Mouse (Mus musculus): ENCODE measurements around the gene Ap5s1. TPM values are rescaled to one million over a fixed set of nuclear protein-coding genes. Genes with fewer than 3 reads are reported as not detected.

The Ap5s1 gene
- total and polyA plus RNA-seq, 3 experiments: 33.1 to 71.4 (median 41.7) TPM

DNA sequence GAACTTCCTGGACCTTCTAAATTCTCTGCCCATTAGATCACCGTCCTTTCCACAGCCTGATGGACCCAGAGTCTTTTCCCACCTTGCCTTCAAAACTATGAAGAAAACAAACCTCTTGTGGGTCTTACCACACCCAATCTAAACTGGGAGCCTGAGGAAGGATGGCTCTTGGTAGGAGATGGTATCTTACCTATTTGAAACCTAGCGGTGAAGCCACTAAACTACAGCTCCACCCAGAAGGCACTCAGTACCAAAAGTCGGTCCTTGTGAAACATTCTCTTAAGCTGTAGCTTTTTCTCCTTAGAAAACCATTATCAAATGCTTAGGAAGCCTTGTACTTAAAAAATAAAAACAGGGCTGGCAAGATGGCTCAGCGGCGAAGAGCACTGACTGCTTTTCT is 18.6 kb upstream of the Ap5s1 start:
- no peak overlapping the region for H3K4me3 ChIP-seq
- no peak overlapping the region for H3K27ac ChIP-seq
- H3K9ac ChIP-seq (ENCODE audit: low read depth, low read length): no peak overlapping the region
- 93% methylated on average over 5 of the region's 5 CpGs for WGBS
- no peaks in the 10 kb centered on the region for H3K79me2 ChIP-seq (replicated peaks; ENCODE audit: control insufficient read depth, insufficient read depth, low read length)
- intact Hi-C loops (cut with DNase I): loop anchor here (10.0 kb wide), 1 partner anchor 166 kb away; the partner anchor contains the start of gene Rnf24
- no peaks in the 10 kb centered on the region for H3K36me3 ChIP-seq (ENCODE audit: control insufficient read depth, insufficient read depth, low read length)
- H3K27me3 ChIP-seq (ENCODE audit: control insufficient read depth, insufficient read depth, low read length): no peaks in the 10 kb centered on the region
- no peak for TF ChIP-seq CTCF (IDR thresholded peaks at IDR 0.05)
- no peak for TF ChIP-seq POLR2A (IDR thresholded peaks at IDR 0.05; ENCODE audit: insufficient read depth, low read depth, low read length)
- TF ChIP-seq EP300 (IDR thresholded peaks at IDR 0.05; ENCODE audit: insufficient read depth, low read depth, low read length): no peak
- no peak for DNase-seq
- H3K4me1 ChIP-seq (ENCODE audit: control insufficient read depth, insufficient read depth, low read length): peaks cover 5% of the 10 kb centered on the region

DNA sequence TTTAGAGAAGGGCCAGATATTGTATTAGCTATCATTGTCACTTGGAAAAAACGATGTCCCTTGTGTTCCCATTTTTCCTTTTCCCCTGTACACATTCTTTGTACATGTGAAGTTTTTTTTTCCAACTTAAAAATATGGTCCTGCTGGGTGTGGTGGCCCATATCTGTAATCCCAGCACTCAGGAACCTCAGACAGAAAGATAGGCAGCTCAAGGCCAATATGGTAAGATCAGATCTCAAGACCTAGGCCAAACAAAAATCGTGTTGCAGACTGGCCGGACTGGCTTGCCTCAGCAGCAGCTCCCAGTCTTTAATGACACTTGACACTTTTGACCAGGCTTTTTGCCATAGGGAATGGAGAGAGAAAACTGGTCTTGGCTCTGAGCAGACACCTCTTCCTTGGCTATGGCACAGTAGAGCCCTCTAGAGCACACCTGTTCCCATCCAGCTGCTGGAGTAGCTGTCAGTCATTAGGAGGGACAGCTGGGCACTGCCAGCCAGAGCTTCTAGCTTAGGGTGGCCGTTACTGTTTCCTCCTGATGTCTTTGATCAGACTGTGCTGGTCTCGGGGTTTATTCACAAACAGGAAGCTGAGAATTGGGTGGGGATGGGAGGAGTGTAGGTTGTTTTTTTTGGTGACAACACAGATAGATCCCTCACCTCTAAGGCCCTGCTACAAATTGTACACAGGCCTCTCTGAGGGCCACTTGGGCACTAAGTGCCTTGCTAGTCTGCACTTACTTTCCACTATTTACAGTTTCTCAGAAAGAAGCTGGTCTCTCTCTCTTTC is 17.2 kb upstream of the Ap5s1 start:
- Histone ChIP-seq H3K4me3 (no peak overlapping the region), H3K4me1 (ENCODE audit: control insufficient read depth, insufficient read depth, low read length) (peaks cover 5% of the 10 kb centered on the region), H3K27ac (no peak overlapping the region), H3K27me3 (ENCODE audit: control insufficient read depth, insufficient read depth, low read length) (no peaks in the 10 kb centered on the region), H3K36me3 (ENCODE audit: control insufficient read depth, insufficient read depth, low read length) (no peaks in the 10 kb centered on the region), H3K79me2 (replicated peaks; ENCODE audit: control insufficient read depth, insufficient read depth, low read length) (no peaks in the 10 kb centered on the region), H3K9ac (ENCODE audit: low read depth, low read length) (no peak overlapping the region)
- intact Hi-C loops (cut with DNase I): loop anchor here (10.0 kb wide), 1 partner anchor 165 kb away; the partner anchor contains the start of gene Rnf24
- TF ChIP-seq POLR2A (IDR thresholded peaks at IDR 0.05; ENCODE audit: insufficient read depth, low read depth, low read length) (no peak), CTCF (IDR thresholded peaks at IDR 0.05) (no peak), EP300 (IDR thresholded peaks at IDR 0.05; ENCODE audit: insufficient read depth, low read depth, low read length) (no peak)
- DNase-seq: no peak
- 50% methylated on average over 5 of the region's 5 CpGs for WGBS

DNA sequence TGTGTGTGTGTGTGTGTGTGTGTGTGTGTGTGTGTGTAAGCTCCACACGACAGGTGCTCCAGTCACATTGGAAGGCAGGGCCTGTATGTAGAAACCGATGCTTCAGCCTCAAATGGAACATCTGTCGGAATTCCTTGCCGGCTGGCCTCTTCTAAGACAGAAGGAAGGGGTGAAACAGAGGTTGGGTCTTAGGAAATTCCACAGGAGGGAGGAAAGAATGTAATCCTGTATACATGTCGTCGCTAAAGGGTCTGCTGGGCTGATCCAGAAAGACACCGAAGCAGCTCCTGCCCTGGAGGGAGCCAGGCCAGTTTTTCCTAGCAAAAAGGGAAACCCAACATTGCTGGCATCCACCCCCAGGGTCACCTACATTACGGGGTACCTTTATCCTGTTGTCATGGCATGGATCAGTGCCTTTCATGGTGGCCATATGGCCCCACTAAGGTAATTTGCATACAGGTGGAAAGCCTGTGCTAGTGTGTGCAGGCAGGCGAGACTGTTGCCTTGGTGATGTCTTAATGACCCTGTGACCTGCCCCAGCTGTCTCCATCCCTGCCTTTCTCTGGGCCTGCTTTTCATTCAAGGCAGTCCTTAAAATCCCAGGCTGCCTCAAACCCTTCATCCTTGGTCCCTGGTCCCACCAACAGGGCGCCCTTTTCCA is 16.4 kb upstream of the Ap5s1 start:
- intact Hi-C loops (cut with DNase I): no loop called here
- Histone ChIP-seq H3K4me3 (no peak overlapping the region), H3K27me3 (ENCODE audit: control insufficient read depth, insufficient read depth, low read length) (no peaks in the 10 kb centered on the region), H3K36me3 (ENCODE audit: control insufficient read depth, insufficient read depth, low read length) (no peaks in the 10 kb centered on the region), H3K27ac (no peak overlapping the region), H3K79me2 (replicated peaks; ENCODE audit: control insufficient read depth, insufficient read depth, low read length) (no peaks in the 10 kb centered on the region), H3K9ac (ENCODE audit: low read depth, low read length) (no peak overlapping the region), H3K4me1 (ENCODE audit: control insufficient read depth, insufficient read depth, low read length) (peaks cover 5% of the 10 kb centered on the region)
- TF ChIP-seq CTCF (IDR thresholded peaks at IDR 0.05) (no peak), POLR2A (IDR thresholded peaks at IDR 0.05; ENCODE audit: insufficient read depth, low read depth, low read length) (no peak), EP300 (IDR thresholded peaks at IDR 0.05; ENCODE audit: insufficient read depth, low read depth, low read length) (no peak)
- 80% methylated on average over 10 of the region's 10 CpGs for WGBS
- DNase-seq: peak in 1 of 2 experiments; percentile 36

DNA sequence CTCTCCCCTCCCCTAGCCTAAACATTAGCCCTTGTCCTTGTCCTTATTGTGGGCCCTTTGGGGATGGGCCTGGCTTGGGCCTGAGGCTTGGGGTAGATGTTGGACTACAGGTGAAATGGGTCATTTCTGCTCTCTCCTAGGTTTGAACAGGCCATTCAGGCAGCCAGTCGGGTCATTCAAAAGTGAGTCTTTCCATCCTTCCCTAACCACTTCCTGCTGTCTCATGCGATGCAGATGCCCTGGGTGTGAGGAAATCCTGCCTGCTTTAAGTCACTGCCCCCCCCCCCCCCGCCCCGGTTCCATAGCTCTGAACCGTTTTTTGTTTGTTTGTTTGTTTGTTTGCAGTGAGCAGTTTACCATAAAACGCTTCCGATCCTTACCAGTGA is 15.9 kb upstream of the Ap5s1 start:
- no peak overlapping the region for H3K9ac ChIP-seq (ENCODE audit: low read depth, low read length)
- H3K79me2 ChIP-seq (replicated peaks; ENCODE audit: control insufficient read depth, insufficient read depth, low read length): no peaks in the 10 kb centered on the region
- no peak overlapping the region for H3K27ac ChIP-seq
- 68% methylated on average over 7 of the region's 7 CpGs for WGBS
- DNase-seq: no peak
- intact Hi-C loops (cut with DNase I): no loop called here
- H3K27me3 ChIP-seq (ENCODE audit: control insufficient read depth, insufficient read depth, low read length): no peaks in the 10 kb centered on the region
- TF ChIP-seq CTCF (IDR thresholded peaks at IDR 0.05) (no peak), POLR2A (IDR thresholded peaks at IDR 0.05; ENCODE audit: insufficient read depth, low read depth, low read length) (no peak)
- H3K4me3 ChIP-seq: no peak overlapping the region
- H3K36me3 ChIP-seq (ENCODE audit: control insufficient read depth, insufficient read depth, low read length): no peaks in the 10 kb centered on the region
- H3K4me1 ChIP-seq (ENCODE audit: control insufficient read depth, insufficient read depth, low read length): peaks cover 5% of the 10 kb centered on the region

DNA sequence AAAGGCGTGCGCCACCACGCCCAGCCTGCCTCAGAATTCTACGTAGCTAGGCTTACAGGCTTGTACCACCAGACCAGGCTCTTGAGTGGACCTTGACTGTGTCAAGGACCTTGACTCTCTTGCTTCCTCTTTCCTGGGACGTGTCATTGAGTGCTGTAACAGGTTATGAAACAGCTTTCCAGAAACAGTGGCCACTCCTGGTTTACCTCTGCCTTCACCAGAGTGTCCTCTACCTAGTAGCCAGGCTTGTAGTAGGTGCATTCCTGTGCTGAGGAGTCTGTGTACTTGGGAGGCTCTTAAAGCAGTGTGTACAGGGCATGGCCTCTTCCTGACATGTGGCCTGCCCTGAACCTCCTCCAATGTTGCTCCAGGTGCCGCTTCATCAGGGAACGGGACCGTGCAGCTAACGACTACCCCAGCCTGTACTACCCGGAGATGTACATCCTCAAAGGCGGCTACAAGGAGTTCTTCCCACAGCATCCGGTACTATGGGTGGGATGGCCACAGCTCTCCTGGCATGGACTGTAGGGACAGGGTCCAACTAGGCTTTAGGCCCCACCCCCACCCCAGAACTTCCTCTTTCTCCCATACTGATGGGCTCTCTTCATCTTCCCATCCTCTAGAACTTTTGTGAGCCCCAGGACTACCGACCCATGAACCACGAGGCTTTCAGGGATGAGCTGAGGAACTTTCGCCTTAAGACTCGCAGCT is 10.1 kb upstream of the Ap5s1 start:
- intact Hi-C loops (cut with DNase I): no loop called here
- TF ChIP-seq EP300 (IDR thresholded peaks at IDR 0.05; ENCODE audit: insufficient read depth, low read depth, low read length): no peak
- no peak for TF ChIP-seq POLR2A (IDR thresholded peaks at IDR 0.05; ENCODE audit: insufficient read depth, low read depth, low read length)
- no peak for TF ChIP-seq CTCF (IDR thresholded peaks at IDR 0.05)
- H3K9ac ChIP-seq (ENCODE audit: low read depth, low read length): no peak overlapping the region
- no peaks in the 10 kb centered on the region for H3K36me3 ChIP-seq (ENCODE audit: control insufficient read depth, insufficient read depth, low read length)
- H3K27me3 ChIP-seq (ENCODE audit: control insufficient read depth, insufficient read depth, low read length): no peaks in the 10 kb centered on the region
- H3K27ac ChIP-seq: no peak overlapping the region
- WGBS: 90% methylated on average over 16 of the region's 16 CpGs
- no peak for DNase-seq
- H3K4me3 ChIP-seq: no peak overlapping the region
- H3K4me1 ChIP-seq (ENCODE audit: control insufficient read depth, insufficient read depth, low read length): no peaks in the 10 kb centered on the region
- H3K79me2 ChIP-seq (replicated peaks; ENCODE audit: control insufficient read depth, insufficient read depth, low read length): no peaks in the 10 kb centered on the region

Measured in heart, adult 2 months (tissue).